Mouse (Mus musculus) lung, adult 2 months (tissue): ENCODE results near the gene Pin4.

Source experiments
- CTCF ChIP-seq: fragments of 200-500 bp; IDR thresholded peaks from 2 replicates; pipeline ENCODE4 v1.5.1; 2011; ENCODE audit warnings: mild to moderate bottlenecking, low read length, control low read depth; ENCODE audit not compliant: insufficient read depth
- POLR2A ChIP-seq: fragments of 200-500 bp; IDR thresholded peaks from 2 replicates; pipeline ENCODE4 v1.6.1; 2011; ENCODE audit warnings: low read depth, mild to moderate bottlenecking, control low read depth, low read length, borderline replicate concordance; ENCODE audit errors: extremely low read depth

GRCm38 (mm10) chrX:102170900-102171299 is 51.7 kb downstream of the Pin4 start:
- no peak for TF ChIP-seq POLR2A
- no peak for TF ChIP-seq CTCF
